Mouse (Mus musculus) kidney, embryonic 15.5 days (tissue): ENCODE data around the gene Foxb1. TPM values are rescaled to one million over a fixed set of nuclear protein-coding genes. Genes with fewer than 3 reads are reported as not detected.

Source experiments
- ATAC-seq: fragments of 200-750 bp; cut with Nextera tagmentation; replicated peaks from 2 replicates; pipeline ENCODE4 v1.8.0; 2017; ENCODE audit warnings: moderate TSS enrichment; ENCODE audit not compliant: low FRiP score
- H3K27ac ChIP-seq: fragments of 300-500 bp; sonication (generic); 2 replicates; pipeline ENCODE4 v1.5.1; 2015; ENCODE audit warnings: mild to moderate bottlenecking, inconsistent platforms
- H3K27me3 ChIP-seq: fragments of 300-500 bp; sonication (generic); 2 replicates; pipeline ENCODE4 v1.6.1; 2015; ENCODE audit warnings: inconsistent platforms
- H3K36me3 ChIP-seq: fragments of 300-500 bp; sonication (generic); 2 replicates; pipeline ENCODE4 v1.6.1; 2015; ENCODE audit warnings: inconsistent platforms
- H3K4me1 ChIP-seq: fragments of 300-500 bp; sonication (generic); 2 replicates; pipeline ENCODE4 v1.6.1; 2015; ENCODE audit warnings: inconsistent platforms
- H3K4me2 ChIP-seq: fragments of 300-500 bp; sonication (generic); 2 replicates; pipeline ENCODE4 v1.6.1; 2015; ENCODE audit warnings: moderate library complexity, mild to moderate bottlenecking, inconsistent platforms
- H3K4me3 ChIP-seq: fragments of 300-500 bp; sonication (generic); replicated peaks from 2 replicates; pipeline ENCODE4 v1.5.1; 2015; ENCODE audit warnings: mild to moderate bottlenecking, inconsistent platforms
- H3K9ac ChIP-seq: fragments of 300-500 bp; sonication (generic); 2 replicates; pipeline ENCODE4 v1.6.1; 2015; ENCODE audit warnings: mild to moderate bottlenecking, inconsistent platforms
- H3K9me3 ChIP-seq: fragments of 300-500 bp; sonication (generic); replicated peaks from 2 replicates; pipeline ENCODE4 v1.6.1; 2016; ENCODE audit warnings: inconsistent platforms
- WGBS: fragments of 180-500 bp; shearing (Covaris S2); methylation state at CpG from one replicate; pipeline ENCODE4 v1.1.7; 2015; ENCODE audit warnings: mixed read lengths; 5-methylcytosine and 5-hydroxymethylcytosine counted together
- polyA plus RNA-seq: library from polyadenylated mRNA; unstranded; fragments of >200 nt; fragmentation: Nextera tagmentation; extraction: Ambion mirVana; gene quantifications from 2 replicates; pipeline ENCODE4 v1.2.1, GENCODE M21; 2015

Gene Foxb1
- 0.09 and 0.13 TPM in 2 replicates for polyA plus RNA-seq

DNA sequence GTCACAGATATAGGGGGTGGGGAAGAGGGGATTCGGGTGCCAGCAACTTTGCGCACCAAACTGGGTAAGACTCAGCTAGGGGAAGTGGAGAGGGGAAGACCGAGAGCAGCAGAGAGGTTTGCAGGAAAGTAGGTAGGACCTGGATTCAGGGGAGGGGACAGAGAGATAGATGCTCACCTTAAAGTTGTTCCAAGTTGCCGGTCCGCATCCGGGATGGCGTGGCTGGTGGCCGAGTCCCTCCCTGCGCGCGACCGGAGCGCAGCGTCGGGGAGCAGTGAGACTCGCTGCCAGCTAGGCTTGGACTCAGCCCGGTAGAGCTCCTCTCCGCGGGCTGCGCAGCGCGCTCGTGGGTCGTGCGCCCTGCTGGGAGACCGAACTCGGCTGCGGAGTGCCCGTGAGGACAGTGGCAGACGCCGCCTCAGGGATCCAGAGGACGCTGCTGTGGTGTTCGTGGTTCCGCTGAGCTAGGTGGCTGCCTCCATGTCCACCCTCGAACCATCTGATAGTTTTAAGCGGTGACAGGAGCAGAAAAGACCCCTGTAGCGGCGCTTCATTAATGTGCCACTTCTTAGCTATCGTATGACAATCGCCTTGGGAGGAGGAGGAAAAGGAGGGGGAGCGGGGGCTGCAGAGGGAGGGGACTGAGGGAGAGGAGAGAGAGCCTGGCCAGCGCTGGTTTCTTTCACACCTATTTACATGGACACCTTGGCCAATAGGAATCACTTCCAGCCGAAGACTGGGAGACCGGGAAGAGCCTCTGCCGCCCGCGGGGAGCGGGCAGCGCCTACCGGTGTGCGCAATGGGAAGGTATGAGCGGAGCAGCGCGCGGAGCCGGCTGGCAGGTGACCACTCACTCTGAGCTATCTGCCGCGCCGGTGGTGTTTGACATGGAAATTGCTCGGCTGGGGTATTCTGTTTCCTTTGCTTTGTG is at the start of gene Foxb1:
Gene Foxb1, minus strand, starts transcription at position 570 of the 931 bp plus-strand sequence.
- peak within 1 kb of the TSS; percentile 20 for H3K4me3 ChIP-seq
- H3K36me3 ChIP-seq: no peaks in the 10 kb centered on the region
- 1% methylated on average over 60 of the region's 60 CpGs for WGBS
- no peak within 1 kb of the TSS for H3K27ac ChIP-seq
- no peak within 1 kb of the TSS for H3K9ac ChIP-seq
- H3K27me3 ChIP-seq: peaks cover 99% of the 10 kb centered on the region
- H3K4me2 ChIP-seq: peak within 1 kb of the TSS; percentile 31
- ATAC-seq: 0 out of 2 replicates have a peak, but pooled peaks have one; percentile 33
- no peaks in the 10 kb centered on the region for H3K9me3 ChIP-seq
- H3K4me1 ChIP-seq: peaks cover 43% of the 10 kb centered on the region

- no peak overlapping the region for H3K4me3 ChIP-seq
- WGBS: 65% methylated on average over 7 of the region's 7 CpGs
- H3K27ac ChIP-seq: no peak overlapping the region
- no peak for ATAC-seq
- H3K4me2 ChIP-seq: no peak overlapping the region
- no peak overlapping the region for H3K9ac ChIP-seq
- H3K9me3 ChIP-seq: no peaks in the 10 kb centered on the region
- H3K4me1 ChIP-seq: no peaks in the 10 kb centered on the region
- H3K36me3 ChIP-seq: no peaks in the 10 kb centered on the region
- peaks cover 3% of the 10 kb centered on the region; the same call in 1 of the 2 replicates for H3K27me3 ChIP-seq
Observed at GRCm38 (mm10) chr9:69790562-69790961, 29.8 kb upstream of the Foxb1 start.

DNA sequence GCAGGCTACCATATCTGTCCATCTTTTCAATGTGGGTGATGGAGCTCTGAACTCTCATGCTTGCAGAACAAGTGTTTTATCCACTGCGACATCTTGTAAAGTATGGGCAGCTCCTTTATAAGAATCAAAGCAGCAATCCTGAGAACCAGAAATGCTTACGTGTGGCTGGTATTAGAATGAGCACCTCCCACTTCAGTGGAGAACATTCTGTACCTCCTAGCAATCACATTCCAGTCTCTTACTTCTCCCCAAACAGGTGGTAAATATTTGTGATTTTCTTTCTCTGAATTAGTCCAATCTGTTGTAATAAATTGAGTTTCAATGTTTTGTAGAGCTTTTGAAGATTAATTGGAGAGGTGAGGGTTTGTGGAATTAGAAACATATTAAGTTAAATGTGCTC is 19.3 kb upstream of the Foxb1 start:
- H3K4me2 ChIP-seq: no peak overlapping the region
- no peak overlapping the region for H3K27ac ChIP-seq
- peaks cover 64% of the 10 kb centered on the region for H3K27me3 ChIP-seq
- no peak overlapping the region for H3K9ac ChIP-seq
- H3K4me1 ChIP-seq: no peaks in the 10 kb centered on the region
- H3K36me3 ChIP-seq: no peaks in the 10 kb centered on the region
- H3K9me3 ChIP-seq: no peaks in the 10 kb centered on the region
- WGBS: 84% methylated on average over 2 of the region's 2 CpGs
- no peak overlapping the region for H3K4me3 ChIP-seq
- ATAC-seq: no peak

- H3K4me1 ChIP-seq: peaks cover 10% of the 10 kb centered on the region; the same call in 1 of the 2 replicates
- H3K9me3 ChIP-seq: no peaks in the 10 kb centered on the region
- H3K9ac ChIP-seq: no peak overlapping the region
- H3K4me3 ChIP-seq: no peak overlapping the region
- no peak overlapping the region for H3K27ac ChIP-seq
- peaks cover 97% of the 10 kb centered on the region for H3K27me3 ChIP-seq
- WGBS: 5% methylated on average over 21 of the region's 21 CpGs
- no peaks in the 10 kb centered on the region for H3K36me3 ChIP-seq
- no peak overlapping the region for H3K4me2 ChIP-seq
- no peak for ATAC-seq
Observed at GRCm38 (mm10) chr9:69769949-69770585, 9.3 kb upstream of the Foxb1 start.

- Histone ChIP-seq H3K9ac (no peak overlapping the region), H3K4me3 (0 out of 2 replicates have a peak overlapping the region, but pooled peaks have one; percentile 10), H3K9me3 (no peaks in the 10 kb centered on the region), H3K4me1 (peaks cover 14% of the 10 kb centered on the region), H3K36me3 (no peaks in the 10 kb centered on the region), H3K4me2 (no peak overlapping the region), H3K27me3 (peaks cover 99% of the 10 kb centered on the region), H3K27ac (no peak overlapping the region)
- no peak for ATAC-seq
- WGBS: 1% methylated on average over 36 of the region's 36 CpGs
Observed at GRCm38 (mm10) chr9:69769091-69769948, 8.6 kb upstream of the Foxb1 start.

DNA sequence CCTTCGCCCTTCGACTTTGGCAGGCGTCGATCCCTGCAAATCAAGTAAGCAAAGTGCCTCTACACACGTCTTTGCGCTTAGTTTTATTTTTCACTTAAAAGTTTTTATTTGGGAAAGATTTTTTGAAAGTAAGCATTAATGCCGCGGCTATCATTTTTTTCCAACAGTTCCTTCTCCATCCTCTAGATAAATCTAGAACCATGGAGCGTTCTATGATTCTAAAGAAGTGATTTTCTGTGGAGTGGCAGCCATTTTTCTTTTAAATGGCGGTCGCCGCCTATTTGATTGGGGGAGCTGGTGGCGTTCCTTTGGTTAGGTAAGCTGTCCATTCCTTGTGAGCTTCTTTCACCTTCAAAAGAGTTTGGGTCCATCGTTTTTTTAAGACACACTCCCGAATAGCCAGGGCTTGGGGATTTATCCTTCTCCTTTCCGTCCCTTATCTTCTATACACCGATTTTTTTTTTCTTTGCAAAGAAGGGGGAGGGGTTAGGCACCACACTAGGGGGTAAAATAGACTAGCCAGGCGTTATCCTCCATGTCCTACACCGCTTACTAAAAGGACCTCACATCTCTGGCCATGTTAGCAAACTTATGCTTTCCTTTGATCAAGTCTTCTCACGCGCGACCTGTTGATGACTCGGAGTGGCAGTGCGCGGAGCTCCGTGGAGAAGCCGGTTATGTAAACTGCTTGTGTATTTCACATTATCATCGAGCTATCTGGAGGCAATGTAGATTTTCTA is 7.6 kb upstream of the Foxb1 start:
- H3K9me3 ChIP-seq: no peaks in the 10 kb centered on the region
- peaks cover 99% of the 10 kb centered on the region for H3K27me3 ChIP-seq
- H3K4me2 ChIP-seq: no peak overlapping the region
- H3K4me1 ChIP-seq: peaks cover 19% of the 10 kb centered on the region
- no peak overlapping the region for H3K27ac ChIP-seq
- no peak overlapping the region for H3K4me3 ChIP-seq
- no peak overlapping the region for H3K9ac ChIP-seq
- no peaks in the 10 kb centered on the region for H3K36me3 ChIP-seq
- 1% methylated on average over 28 of the region's 28 CpGs for WGBS
- no peak for ATAC-seq

DNA sequence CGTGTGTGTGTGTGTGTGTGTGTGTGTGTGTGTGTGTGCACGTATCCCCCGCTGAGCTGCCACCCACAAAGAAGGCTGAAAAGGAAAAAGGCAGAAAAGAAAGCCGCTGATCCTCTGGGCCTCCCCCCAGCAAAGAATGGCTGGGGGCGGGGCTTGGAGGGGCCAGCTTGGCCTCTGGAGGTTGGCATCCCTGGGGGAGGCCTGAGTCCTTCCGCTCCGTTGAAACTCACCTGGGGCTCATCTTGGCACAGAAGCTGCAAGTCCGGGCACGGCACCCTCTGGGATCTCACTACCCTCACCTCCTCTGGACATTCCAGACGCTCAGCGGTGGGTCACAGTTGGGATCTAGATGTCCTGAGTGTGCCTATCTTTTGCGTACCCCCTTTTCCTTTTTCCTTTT is 6.7 kb upstream of the Foxb1 start:
- no peak overlapping the region for H3K27ac ChIP-seq
- H3K4me2 ChIP-seq: no peak overlapping the region
- peaks cover 99% of the 10 kb centered on the region for H3K27me3 ChIP-seq
- no peak overlapping the region for H3K9ac ChIP-seq
- peaks cover 23% of the 10 kb centered on the region for H3K4me1 ChIP-seq
- under 1% methylated on average over 9 of the region's 12 CpGs for WGBS
- no peaks in the 10 kb centered on the region for H3K36me3 ChIP-seq
- no peak overlapping the region for H3K4me3 ChIP-seq
- no peak for ATAC-seq
- H3K9me3 ChIP-seq: no peaks in the 10 kb centered on the region

DNA sequence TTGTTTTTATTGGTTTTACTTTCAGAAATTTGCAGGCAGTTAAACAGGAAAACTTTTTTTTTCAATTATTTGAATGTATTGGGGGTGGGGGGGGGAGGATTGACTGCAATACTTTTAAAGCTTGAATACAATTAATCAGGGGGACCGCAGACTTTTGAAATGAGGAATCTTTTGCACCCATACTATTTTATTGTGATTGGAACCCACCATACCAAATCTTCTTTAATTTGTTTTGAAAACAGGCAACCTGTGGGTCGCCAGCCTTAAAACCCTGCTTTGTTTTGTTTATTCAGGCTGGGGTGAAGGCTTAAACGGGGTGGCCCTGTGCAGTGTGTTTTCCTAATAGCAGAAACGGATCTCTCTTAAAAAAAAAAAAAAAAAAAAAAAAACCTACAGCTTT is 6.2 kb upstream of the Foxb1 start:
- WGBS: 2% methylated on average over 4 of the region's 4 CpGs
- Histone ChIP-seq H3K4me3 (no peak overlapping the region), H3K4me2 (no peak overlapping the region), H3K36me3 (no peaks in the 10 kb centered on the region), H3K9me3 (no peaks in the 10 kb centered on the region), H3K27me3 (peaks cover 99% of the 10 kb centered on the region), H3K27ac (no peak overlapping the region), H3K9ac (no peak overlapping the region), H3K4me1 (peaks cover 23% of the 10 kb centered on the region)
- no peak for ATAC-seq

DNA sequence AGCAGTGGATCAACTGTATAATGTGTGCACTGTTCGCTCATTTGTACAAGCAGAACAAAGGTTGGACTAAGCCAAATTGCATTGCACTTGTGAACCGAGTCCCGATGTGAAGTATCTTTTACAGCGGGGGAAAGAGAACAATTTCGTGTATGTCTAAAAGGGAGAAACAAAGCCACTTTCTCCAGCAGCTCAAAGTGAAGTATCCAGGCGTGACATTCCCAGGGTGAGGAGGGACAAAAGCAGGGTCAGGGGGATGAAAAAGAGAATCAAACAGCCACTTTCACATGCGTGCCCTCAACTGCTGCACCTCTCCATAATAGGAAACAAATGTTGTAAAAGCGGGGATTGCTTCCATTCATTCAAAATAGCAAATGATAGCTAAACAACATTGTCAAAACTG is 5.6 kb upstream of the Foxb1 start:
- ATAC-seq: no peak
- Histone ChIP-seq H3K27ac (no peak overlapping the region), H3K9me3 (no peaks in the 10 kb centered on the region), H3K4me3 (no peak overlapping the region), H3K27me3 (peaks cover 99% of the 10 kb centered on the region), H3K4me2 (no peak overlapping the region), H3K36me3 (no peaks in the 10 kb centered on the region), H3K4me1 (peaks cover 23% of the 10 kb centered on the region), H3K9ac (no peak overlapping the region)
- 1% methylated on average over 8 of the region's 8 CpGs for WGBS

GRCm38 (mm10) chr9:69765483-69766050 is 4.8 kb upstream of the Foxb1 start:
- no peaks in the 10 kb centered on the region for H3K9me3 ChIP-seq
- no peak for ATAC-seq
- H3K27ac ChIP-seq: no peak overlapping the region
- H3K4me1 ChIP-seq: peaks cover 30% of the 10 kb centered on the region
- WGBS: 2% methylated on average over 8 of the region's 8 CpGs
- H3K4me2 ChIP-seq: no peak overlapping the region
- no peaks in the 10 kb centered on the region for H3K36me3 ChIP-seq
- H3K27me3 ChIP-seq: peaks cover 99% of the 10 kb centered on the region
- H3K4me3 ChIP-seq: no peak overlapping the region
- no peak overlapping the region for H3K9ac ChIP-seq
